Mouse (Mus musculus) heart, postnatal 25 days (tissue): ENCODE measurements around the gene Hspa4. TPM values are rescaled to one million over a fixed set of nuclear protein-coding genes. Genes with fewer than 3 reads are reported as not detected.

Experiments used
- DNase-seq: peaks from one replicate; pipeline ENCODE4 v3.0.0; 2022; ENCODE audit warnings: low spot score
- intact Hi-C: fragments of 180-260 bp; cut with DNase I; formaldehyde crosslinking; loops from one replicate; pipeline ENCODE4 v1.15.1; 2025
- total RNA-seq, 2 experiments: library from RNA; stranded (reverse); gene quantifications; 2 replicates each; pipeline ENCODE4 v1.2.3; 2021

The Hspa4 gene
- total RNA-seq, 2 experiments from 2014 or later: 124 to 135 TPM

DNA sequence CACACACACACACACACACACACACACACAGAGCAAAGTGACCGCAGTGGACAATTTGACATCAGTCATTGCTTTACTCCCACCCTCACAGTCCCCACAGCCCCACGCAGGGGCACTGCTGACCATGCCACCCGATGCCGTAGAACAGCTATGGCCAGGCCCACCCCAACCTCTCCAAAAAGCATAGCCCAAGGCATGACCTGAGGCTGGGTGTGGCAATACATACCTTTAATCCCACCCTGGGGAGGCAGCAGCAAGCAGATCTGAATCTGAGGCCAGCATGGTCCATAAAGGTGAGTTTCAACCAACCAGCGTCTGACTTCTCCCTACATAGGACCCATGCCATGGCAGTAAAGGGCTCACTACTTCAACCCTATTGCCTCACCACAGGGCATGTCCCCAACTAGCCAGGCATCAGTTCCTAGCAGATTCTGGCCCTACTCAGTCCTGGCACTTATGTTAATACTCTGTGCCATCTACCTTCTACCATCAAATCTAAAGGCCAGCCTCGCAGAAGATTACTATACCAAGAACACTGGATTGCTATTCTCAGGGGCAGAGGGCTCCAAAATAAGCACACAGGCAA is 41.1 kb downstream of the Hspa4 start:
- intact Hi-C loops: loop anchor here (10.0 kb wide), 2 partner anchors 494 to 734 kb away; partner anchors contain the start of gene Fstl4
- no peak for DNase-seq

DNA sequence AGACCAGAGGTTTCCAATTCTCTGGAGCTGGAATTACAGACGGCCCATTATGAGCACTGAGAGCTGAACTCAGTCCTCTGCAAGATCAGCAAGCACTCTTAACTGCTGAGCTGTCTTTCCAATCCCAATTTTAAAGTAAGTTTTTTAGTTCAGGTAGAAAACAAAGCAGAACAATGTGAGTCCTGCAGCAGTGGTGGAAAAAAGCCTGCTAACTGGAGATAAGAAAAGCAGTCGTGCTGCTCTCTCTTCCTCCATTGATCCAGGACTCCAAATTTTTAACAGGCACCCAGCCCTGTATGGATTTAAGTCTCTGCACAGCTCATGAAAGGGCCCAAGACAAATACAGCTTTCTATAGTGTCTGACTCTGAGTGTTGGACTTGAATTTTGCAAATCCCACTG is 43.3 kb downstream of the Hspa4 start:
- intact Hi-C loops: loop anchor here (10.0 kb wide), 2 partner anchors 492 to 732 kb away; partner anchors contain the start of gene Fstl4
- DNase-seq: no peak

DNA sequence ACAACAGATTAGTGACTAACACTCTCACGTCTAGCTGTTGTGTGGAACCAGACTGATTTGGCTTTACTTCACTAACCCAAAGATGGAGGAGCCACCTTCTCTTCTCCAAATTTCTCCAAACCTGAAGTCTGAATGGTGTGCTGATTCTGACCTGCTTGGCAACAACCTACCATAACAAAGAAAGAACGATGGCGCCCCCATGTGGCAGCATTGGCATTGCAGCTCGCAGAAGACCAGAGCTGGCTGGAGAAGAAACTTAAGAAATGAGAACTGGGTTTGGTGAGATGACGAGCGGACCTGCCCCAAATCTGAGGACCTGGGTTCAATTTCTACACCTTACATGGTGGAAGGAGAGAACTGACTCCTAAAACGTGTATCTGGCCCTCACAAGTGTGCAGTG is 45.3 kb downstream of the Hspa4 start:
- DNase-seq: no peak
- intact Hi-C loops: loop anchor here (2.0 to 10.0 kb wide), 3 partner anchors 490 to 834 kb away; partner anchors contain the start of gene Fstl4

DNA sequence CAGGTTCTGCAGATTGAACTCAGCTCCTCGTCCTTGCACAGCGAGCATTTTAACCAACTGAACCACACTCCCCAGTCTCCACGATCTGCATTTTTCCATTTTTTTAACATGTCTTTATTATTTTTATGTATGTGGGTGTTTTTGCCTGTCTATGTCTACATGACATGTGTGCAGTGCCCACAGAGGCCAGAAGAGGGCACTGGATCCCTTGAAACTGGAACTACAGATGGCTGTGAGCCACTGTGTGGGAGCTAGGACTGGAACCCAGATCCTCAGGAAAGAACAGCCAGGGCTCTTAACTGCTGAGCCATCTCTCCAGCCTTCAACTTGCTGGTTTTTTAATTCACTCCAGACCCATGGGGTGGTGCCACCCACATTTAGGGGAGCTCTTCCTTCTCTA is 45.8 kb downstream of the Hspa4 start:
- intact Hi-C loops: loop anchor here (2.0 to 10.0 kb wide), 3 partner anchors 490 to 834 kb away; partner anchors contain the start of gene Fstl4
- DNase-seq: no peak

DNA sequence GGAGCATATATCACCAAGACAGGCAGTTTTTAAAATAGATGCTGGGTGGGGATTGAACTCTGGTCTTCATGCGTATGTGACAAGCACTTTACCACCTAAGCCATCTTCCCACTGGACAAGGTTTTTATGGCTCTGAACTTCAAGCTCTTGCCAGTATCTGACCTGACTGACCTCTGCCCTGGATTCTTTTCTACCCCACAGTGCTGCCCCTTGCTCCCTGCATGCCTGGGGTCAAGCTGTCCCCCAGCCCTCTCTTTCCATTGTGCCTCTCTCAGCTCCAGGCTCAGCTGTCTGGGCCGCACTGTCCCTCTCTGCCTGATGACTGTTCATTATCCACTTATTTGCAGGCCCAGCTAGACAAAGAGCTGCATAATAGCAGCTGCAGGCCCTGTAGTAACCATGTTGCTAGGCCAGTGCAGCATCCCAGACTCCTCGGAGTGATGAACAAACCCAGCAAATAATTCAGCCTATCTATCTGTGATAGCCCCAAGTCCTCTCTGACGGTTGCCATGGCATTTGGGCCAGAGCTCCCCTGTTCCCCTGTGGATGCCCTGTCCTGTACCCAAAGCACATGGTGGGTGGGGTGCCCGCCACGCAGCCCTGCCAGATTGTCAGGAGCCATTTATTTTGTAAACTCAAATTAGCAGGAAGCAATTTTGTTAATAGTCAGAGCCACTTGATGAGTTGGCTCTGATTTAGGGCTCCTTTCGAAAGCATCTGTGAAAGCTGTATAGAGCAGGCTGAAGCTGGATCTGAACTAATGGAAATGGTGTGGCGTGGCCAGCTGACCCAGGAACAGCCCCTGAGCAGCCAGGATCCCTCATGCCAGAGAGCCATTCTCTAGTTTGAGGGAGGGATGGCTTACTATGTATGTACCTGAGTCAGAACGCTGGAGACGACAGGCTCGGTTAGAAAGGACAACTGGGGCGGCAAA is 47.8 kb downstream of the Hspa4 start:
- no peak for DNase-seq
- intact Hi-C loops: loop anchor here (10.0 kb wide), 2 partner anchors 488 to 728 kb away; partner anchors contain the start of gene Fstl4

DNA sequence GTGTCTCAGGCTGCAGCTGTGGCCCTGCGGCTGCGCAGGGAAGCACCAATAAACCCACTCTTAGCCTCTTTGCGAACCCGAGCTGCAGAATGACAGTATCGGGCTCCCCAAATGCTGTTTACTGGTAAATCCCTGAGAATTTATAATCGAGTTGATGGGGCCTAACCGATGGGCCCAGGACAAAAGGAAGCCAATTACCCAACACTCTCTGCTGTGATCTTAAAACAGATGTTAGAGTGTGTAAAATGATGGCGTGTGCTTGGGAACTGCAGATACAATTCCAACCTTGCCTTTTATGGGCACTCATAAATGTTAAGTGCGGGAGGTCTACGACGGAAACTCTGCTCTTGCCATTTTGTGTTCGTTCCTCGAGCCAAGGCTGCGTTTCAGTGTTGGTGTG is 49.5 kb downstream of the Hspa4 start:
- DNase-seq: no peak
- intact Hi-C loops: loop anchor here (10.0 kb wide), 2 partner anchors 486 to 726 kb away; partner anchors contain the start of gene Fstl4

DNA sequence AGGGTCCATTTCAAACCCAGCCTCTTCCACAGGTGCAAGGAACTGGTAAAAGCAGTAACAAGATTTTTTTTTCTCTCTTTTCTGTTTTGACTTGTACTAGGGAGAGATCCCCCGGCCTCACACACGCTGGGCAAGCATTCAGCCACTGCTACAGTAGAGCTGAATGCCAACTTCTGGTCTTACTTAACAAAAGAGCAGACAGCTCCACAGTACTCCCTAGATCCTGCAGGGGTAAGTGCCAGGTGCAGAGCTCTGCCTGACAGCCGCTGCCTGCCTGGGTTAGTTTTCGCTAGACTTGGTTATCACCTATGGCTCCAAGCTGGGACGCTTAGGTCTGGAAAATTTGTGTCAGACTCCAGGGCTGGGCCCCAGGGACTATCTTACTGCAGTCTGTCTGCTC is 50.6 kb downstream of the Hspa4 start:
- intact Hi-C loops: loop anchor here (10.0 kb wide), 2 partner anchors 485 to 725 kb away; partner anchors contain the start of gene Fstl4
- DNase-seq: no peak

DNA sequence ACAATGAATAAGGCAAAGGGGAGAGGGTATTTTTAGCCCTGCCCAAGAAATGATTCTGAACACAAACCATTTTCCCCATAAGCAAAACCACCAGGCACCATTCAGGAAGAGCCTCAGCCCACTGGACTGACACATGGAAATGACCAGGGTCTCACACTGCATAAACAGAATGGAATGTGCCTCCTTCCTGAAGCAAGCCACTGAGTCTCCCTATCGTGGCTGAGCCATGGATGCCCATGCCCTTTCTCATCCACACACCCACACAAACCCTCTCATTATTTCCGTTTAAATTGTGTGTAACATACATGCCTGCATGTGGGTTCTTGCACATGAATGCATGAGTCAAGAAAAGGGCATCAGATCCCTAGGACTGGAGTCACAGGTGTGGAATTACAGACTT is 54.7 kb downstream of the Hspa4 start:
- no peak for DNase-seq
- intact Hi-C loops: no loop called here

DNA sequence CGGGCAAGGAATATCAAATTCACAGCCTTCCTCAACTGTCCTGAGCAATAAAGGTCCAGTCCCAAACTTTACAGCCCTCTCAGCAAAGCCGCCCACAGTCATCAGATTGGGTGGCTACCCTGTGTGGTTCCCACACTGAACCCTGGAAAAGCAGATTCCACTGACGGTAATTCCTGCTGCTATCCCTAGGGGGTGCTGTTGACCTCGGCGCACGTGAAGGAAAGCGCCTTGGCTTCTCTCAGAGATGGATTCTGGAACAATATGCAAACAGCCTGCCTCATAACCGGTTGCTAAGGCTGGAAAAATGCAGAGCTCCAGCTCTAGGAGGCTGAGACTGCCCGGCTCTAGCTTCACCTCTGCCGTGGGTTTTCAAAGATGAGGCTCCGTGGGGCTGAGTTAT is 57.1 kb downstream of the Hspa4 start:
- intact Hi-C loops: loop anchor here (2.0 kb wide), 1 partner anchor 224 kb away; no protein-coding TSS in a partner anchor

DNA sequence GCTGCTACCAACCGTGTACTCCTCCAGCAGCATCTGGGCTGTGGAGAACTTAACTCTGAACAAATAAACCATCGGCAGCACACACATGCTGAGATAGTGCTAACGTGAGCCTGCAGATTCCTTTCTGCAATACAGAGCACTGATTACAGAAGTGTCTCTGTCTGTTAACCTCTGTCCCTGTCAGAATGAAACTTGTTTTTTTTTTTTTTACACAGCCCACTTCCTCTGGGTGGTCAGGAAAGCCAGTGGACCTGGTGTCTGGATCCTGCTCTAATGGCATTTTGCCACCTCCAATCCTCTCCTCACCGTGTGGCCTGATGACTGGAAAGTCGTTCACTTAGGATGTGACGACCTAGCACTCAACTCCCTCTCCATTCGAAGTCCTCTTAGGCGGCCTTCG is 66.7 kb downstream of the Hspa4 start:
- no peak for DNase-seq
- intact Hi-C loops: no loop called here

More for the DNA sequence above, 57.1 kb downstream of the Hspa4 start:
- no peak for DNase-seq

DNA sequence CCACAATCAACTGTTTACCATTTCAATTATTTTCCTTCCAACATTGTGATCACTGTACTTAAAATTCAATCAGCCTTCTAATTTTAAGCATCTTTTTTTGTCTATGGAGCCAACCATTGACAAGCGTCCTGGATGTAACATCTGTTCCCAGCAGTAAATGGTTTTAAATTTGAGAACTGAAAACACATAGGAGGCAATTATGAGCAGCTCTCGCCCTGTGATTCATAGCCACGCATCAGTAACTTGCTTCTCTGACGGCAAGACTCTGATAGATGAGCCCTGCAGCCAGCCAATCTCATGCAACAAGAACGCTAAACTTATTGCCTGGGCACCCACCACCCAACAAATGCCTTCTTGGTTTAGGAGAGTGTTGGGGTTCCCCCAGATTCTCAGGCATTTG is 68.4 kb downstream of the Hspa4 start:
- DNase-seq: no peak
- intact Hi-C loops: no loop called here

DNA sequence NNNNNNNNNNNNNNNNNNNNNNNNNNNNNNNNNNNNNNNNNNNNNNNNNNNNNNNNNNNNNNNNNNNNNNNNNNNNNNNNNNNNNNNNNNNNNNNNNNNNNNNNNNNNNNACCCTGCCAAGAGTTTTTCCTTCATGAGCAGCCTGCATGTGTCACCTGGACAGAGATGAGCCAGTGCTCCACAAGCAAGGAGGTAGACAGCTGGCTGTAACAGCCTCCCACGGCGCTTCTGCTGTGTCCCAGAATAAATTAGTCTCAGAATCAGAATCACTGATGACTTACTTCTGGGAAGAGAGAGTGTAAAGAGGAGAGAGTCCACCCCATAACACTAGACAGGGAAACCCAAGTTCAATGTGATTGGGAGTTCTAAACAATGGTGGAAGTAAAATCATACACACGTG is 71.2 kb downstream of the Hspa4 start:
- intact Hi-C loops: no loop called here
- DNase-seq: no peak

DNA sequence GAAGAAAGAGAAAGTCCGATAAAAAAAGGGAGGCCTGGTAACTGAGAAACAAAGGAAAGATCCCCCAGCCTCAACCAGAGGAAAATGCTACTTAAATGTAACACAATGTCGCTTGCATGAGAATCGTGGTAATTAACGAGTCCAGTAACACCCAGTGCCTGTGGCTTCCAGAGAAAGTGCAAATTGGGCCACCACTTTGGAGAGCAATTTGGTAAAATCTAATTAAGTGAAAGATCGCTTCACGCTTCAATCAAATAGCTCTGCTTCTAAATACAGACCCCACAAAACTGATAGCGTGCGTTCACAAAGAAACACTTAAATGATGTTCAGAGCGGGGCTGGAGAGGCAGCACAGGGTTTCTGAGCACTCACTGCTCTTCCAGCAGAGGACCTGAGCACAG is 89.4 kb downstream of the Hspa4 start:
- no peak for DNase-seq
- intact Hi-C loops: no loop called here

Other genes with a start within 250 kb of the Hspa4 start
- 1 to 10 TPM; 6.1 to 7.9 TPM for gene Zcchc10, start 24.2 kb upstream of the Hspa4 start, total RNA-seq
- gene Aff4, start 50.4 kb upstream of the Hspa4 start, total RNA-seq: 10 to 100 TPM; 84.5 to 91.1 TPM
- not detected for gene Leap2, start 122.7 kb upstream of the Hspa4 start, total RNA-seq
- 1,000 to 10,000 TPM; 2,761 to 2,992 TPM for gene Uqcrq, start 130.4 kb upstream of the Hspa4 start, total RNA-seq
- gene Gdf9, start 130.6 kb upstream of the Hspa4 start, total RNA-seq: under 1 TPM; 0.22 to 0.68 TPM
- gene Gm10447, start 156.7 kb upstream of the Hspa4 start, total RNA-seq: not detected
- gene Shroom1, start 156.7 kb upstream of the Hspa4 start, total RNA-seq: under 1 TPM; 0.49 to 0.59 TPM
- not detected for gene Gm9837, start 170.0 kb upstream of the Hspa4 start, total RNA-seq
- gene Gm9945, start 179.7 kb upstream of the Hspa4 start, total RNA-seq: not detected
- under 1 TPM; 0.08 to 0.17 TPM for gene Sowaha, start 179.8 kb upstream of the Hspa4 start, total RNA-seq
- gene Sept8, start 218.8 kb upstream of the Hspa4 start, total RNA-seq: 10 to 100 TPM; 32.0 to 37.0 TPM